Mouse (Mus musculus): Measurements from ENCODE around the gene Cdh16. TPM values are rescaled to one million over a fixed set of nuclear protein-coding genes. Genes with fewer than 3 reads are reported as not detected.
"Not testable (repeated sequence)": the region's sequence is repeated elsewhere in the genome, so short reads cannot be mapped to it uniquely, and the experiment has no call there.

Gene Cdh16
- polyA plus RNA-seq (2015; fragmentation: Nextera tagmentation; extraction: Ambion mirVana): 0.92 and 2.7 TPM in 2 replicates

DNA sequence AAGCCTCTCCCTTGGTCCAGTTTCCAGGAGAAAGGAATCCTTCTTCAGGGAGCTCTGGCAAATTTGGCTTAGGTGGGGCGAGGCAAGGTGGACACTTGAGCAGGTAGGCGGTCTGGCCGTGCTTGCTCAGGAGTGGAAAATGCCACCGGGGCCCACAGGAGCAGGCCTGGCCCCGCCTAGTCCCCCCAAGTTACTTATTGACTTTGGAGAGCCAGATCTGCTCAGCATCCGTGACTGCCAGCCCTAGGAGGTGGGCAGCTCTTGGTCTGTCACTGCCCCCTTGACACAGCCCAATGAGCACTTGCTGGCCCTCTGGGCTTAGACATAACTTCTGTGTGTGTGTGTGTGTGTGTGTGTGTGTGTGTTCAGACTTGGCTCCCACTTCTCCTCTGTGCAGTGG lies at the start of gene Cdh16:
Gene Cdh16 (minus strand): TSS at position 236 of the 400 bp plus-strand sequence.
- H3K36me3 ChIP-seq: no peaks in the 10 kb centered on the region
- 54% methylated on average over 6 of the region's 6 CpGs for whole genome bisulfite sequencing
- H3K4me3 ChIP-seq (replicated peaks): no peak within 1 kb of the TSS

DNA sequence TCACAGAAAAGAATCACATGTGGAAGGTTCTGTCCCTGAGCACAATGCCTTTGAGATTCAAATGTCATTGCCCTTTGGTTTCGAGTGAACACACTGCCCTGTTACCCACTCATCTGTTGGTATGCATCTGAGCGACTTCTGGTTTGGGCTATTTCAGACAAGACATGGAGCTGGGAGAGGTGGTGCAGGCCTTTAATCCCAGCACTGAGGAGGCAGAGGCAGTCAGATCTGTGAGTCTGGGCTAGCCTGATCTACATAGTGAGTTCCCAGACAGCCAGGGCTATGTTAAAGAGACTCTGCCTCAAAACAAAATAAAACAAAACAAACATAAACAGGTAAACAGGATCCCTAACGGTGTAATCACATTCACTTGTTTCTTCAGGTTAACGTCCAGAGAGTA lies 31.4 kb upstream of the Cdh16 start:
- no peak overlapping the region for H3K9ac ChIP-seq
- H3K9me3 ChIP-seq: no peaks in the 10 kb centered on the region
- 74% methylated on average over 4 of the region's 4 CpGs for WGBS
- H3K27ac ChIP-seq: no peak overlapping the region
- ATAC-seq (ENCODE audit: insufficient read depth, low FRiP score, low read depth): no peak
- no peak overlapping the region for H3K4me2 ChIP-seq
- no peaks in the 10 kb centered on the region for H3K27me3 ChIP-seq (replicated peaks)
- H3K4me3 ChIP-seq (replicated peaks): no peak overlapping the region
- H3K36me3 ChIP-seq: no peaks in the 10 kb centered on the region
- no peaks in the 10 kb centered on the region for H3K4me1 ChIP-seq

More for the DNA sequence above, at the start of gene Cdh16:
- no peaks in the 10 kb centered on the region for H3K27me3 ChIP-seq (replicated peaks)
- no peaks in the 10 kb centered on the region for H3K9me3 ChIP-seq
- H3K27ac ChIP-seq: no peak within 1 kb of the TSS
- H3K9ac ChIP-seq: no peak within 1 kb of the TSS
- peak; percentile 77 for ATAC-seq (ENCODE audit: insufficient read depth, low FRiP score, low read depth)
- no peak within 1 kb of the TSS for H3K4me2 ChIP-seq
- 0 out of 2 replicates have a peak, but pooled peaks cover 2% of the 10 kb centered on the region for H3K4me1 ChIP-seq

GRCm38 (mm10) chr8:104654984-104655383 lies 30.8 kb upstream of the Cdh16 start:
- Histone ChIP-seq H3K4me2 (no peak overlapping the region), H3K27me3 (replicated peaks) (no peaks in the 10 kb centered on the region), H3K27ac (no peak overlapping the region), H3K36me3 (no peaks in the 10 kb centered on the region), H3K4me3 (replicated peaks) (no peak overlapping the region), H3K9ac (no peak overlapping the region), H3K9me3 (no peaks in the 10 kb centered on the region), H3K4me1 (no peaks in the 10 kb centered on the region)
- 0% methylated on average over 3 of the region's 3 CpGs for WGBS
- peak; percentile 73; the same call in 1 of the 2 replicates for ATAC-seq (ENCODE audit: insufficient read depth, low FRiP score, low read depth)

DNA sequence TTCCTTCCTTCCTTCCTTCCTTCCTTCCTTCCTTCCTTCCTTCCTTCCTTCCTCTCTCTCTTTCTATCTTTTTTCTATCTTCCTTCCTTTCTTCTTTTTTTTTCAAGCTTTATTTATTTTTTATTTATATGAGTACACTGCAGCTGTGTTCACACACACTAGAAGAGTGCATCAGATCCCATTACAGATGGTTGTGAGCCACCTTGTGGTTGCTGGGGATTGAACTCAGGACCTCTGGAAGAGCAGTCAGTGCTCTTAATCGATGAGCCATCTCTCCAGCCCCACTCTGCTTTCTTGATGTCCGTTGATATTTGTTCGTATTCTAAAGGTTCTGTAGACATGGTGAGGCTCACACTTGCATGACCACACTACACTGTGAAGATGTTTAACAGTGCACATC lies 20.0 kb upstream of the Cdh16 start:
- ATAC-seq (ENCODE audit: insufficient read depth, low FRiP score, low read depth); H3K9me3 ChIP-seq; H3K4me1 ChIP-seq; H3K4me2 ChIP-seq; H3K36me3 ChIP-seq; H3K4me3 ChIP-seq (replicated peaks); H3K9ac ChIP-seq; H3K27me3 ChIP-seq (replicated peaks); H3K27ac ChIP-seq: not testable (repeated sequence)
- 70% methylated on average over 3 of the region's 3 CpGs for WGBS

GRCm38 (mm10) chr8:104642324-104642654 lies 18.1 kb upstream of the Cdh16 start:
- peak overlapping the region; percentile 78 for H3K4me3 ChIP-seq (replicated peaks)
- H3K9me3 ChIP-seq: no peaks in the 10 kb centered on the region
- no peaks in the 10 kb centered on the region for H3K27me3 ChIP-seq (replicated peaks)
- H3K4me1 ChIP-seq: peaks cover 10% of the 10 kb centered on the region
- H3K9ac ChIP-seq: peak overlapping the region; percentile 68; the same call in 1 of the 2 replicates
- no peak overlapping the region for H3K27ac ChIP-seq
- peak overlapping the region; percentile 83 for H3K4me2 ChIP-seq
- no peak for ATAC-seq (ENCODE audit: insufficient read depth, low FRiP score, low read depth)
- 0 out of 2 replicates have a peak, but pooled peaks cover 2% of the 10 kb centered on the region for H3K36me3 ChIP-seq
- WGBS: 77% methylated on average over 6 of the region's 6 CpGs

GRCm38 (mm10) chr8:104641426-104642323 lies 17.5 kb upstream of the Cdh16 start, which contains the start of gene Ciao2b:
Gene Ciao2b (minus strand): TSS chr8:104641965.
- Histone ChIP-seq H3K4me2 (peak within 1 kb of the TSS; percentile 83), H3K4me1 (peaks cover 10% of the 10 kb centered on the region), H3K9me3 (no peaks in the 10 kb centered on the region), H3K27ac (peak within 1 kb of the TSS; percentile 70), H3K9ac (peak within 1 kb of the TSS; percentile 68), H3K4me3 (replicated peaks) (peak within 1 kb of the TSS; percentile 78), H3K36me3 (0 out of 2 replicates have a peak, but pooled peaks cover 2% of the 10 kb centered on the region), H3K27me3 (replicated peaks) (no peaks in the 10 kb centered on the region)
- WGBS: under 1% methylated on average over 66 of the region's 66 CpGs
- peak; percentile 93 for ATAC-seq (ENCODE audit: insufficient read depth, low FRiP score, low read depth)

- Histone ChIP-seq H3K4me3 (replicated peaks) (peak overlapping the region; percentile 78), H3K4me1 (peaks cover 10% of the 10 kb centered on the region), H3K4me2 (peak overlapping the region; percentile 83), H3K27me3 (replicated peaks) (no peaks in the 10 kb centered on the region), H3K36me3 (0 out of 2 replicates have a peak, but pooled peaks cover 2% of the 10 kb centered on the region), H3K9ac (peak overlapping the region; percentile 68), H3K27ac (no peak overlapping the region), H3K9me3 (no peaks in the 10 kb centered on the region)
- ATAC-seq (ENCODE audit: insufficient read depth, low FRiP score, low read depth): no peak
- 4% methylated on average over 25 of the region's 25 CpGs for WGBS
Measured at GRCm38 (mm10) chr8:104640831-104641370, 16.7 kb upstream of the Cdh16 start.

GRCm38 (mm10) chr8:104640241-104640640 lies 16.0 kb upstream of the Cdh16 start:
- peak overlapping the region; percentile 78 for H3K4me3 ChIP-seq (replicated peaks)
- no peak for ATAC-seq (ENCODE audit: insufficient read depth, low FRiP score, low read depth)
- H3K9me3 ChIP-seq: no peaks in the 10 kb centered on the region
- no peaks in the 10 kb centered on the region for H3K27me3 ChIP-seq (replicated peaks)
- no peak overlapping the region for H3K27ac ChIP-seq
- H3K4me1 ChIP-seq: peaks cover 10% of the 10 kb centered on the region
- 76% methylated on average over 7 of the region's 7 CpGs for WGBS
- H3K9ac ChIP-seq: no peak overlapping the region
- 0 out of 2 replicates have a peak, but pooled peaks cover 2% of the 10 kb centered on the region for H3K36me3 ChIP-seq
- H3K4me2 ChIP-seq: peak overlapping the region; percentile 83

DNA sequence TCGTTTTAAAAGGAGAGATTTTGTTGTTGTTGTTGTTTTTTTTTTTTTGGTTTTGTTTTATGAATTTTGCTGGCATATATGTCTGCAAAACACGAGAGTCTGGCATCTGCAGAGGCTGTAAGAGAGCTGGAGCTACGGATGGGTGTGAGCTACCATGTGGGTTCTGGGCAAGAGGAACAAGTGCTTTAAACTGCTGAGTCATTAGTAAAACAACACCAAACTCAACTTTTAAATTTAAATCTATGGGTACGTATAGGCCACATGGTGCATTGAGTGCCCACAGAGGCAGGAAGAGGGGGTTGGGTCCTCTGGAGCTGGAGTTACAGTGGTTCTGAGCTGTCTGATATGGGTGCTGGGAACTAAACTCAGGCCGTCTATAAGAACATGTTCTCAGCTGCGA lies 13.8 kb upstream of the Cdh16 start:
- no peak overlapping the region for H3K4me3 ChIP-seq (replicated peaks)
- 0 out of 2 replicates have a peak, but pooled peaks cover 2% of the 10 kb centered on the region for H3K36me3 ChIP-seq
- H3K27ac ChIP-seq: no peak overlapping the region
- no peaks in the 10 kb centered on the region for H3K27me3 ChIP-seq (replicated peaks)
- no peaks in the 10 kb centered on the region for H3K9me3 ChIP-seq
- H3K4me1 ChIP-seq: peaks cover 10% of the 10 kb centered on the region
- H3K9ac ChIP-seq: no peak overlapping the region
- WGBS: 88% methylated on average over 6 of the region's 6 CpGs
- H3K4me2 ChIP-seq: no peak overlapping the region
- ATAC-seq (ENCODE audit: insufficient read depth, low FRiP score, low read depth): no peak

- no peak for ATAC-seq (ENCODE audit: insufficient read depth, low FRiP score, low read depth)
- H3K36me3 ChIP-seq: 0 out of 2 replicates have a peak, but pooled peaks cover 2% of the 10 kb centered on the region
- 80% methylated on average over 3 of the region's 3 CpGs for WGBS
Measured at GRCm38 (mm10) chr8:104635004-104635710, 11.0 kb upstream of the Cdh16 start.

DNA sequence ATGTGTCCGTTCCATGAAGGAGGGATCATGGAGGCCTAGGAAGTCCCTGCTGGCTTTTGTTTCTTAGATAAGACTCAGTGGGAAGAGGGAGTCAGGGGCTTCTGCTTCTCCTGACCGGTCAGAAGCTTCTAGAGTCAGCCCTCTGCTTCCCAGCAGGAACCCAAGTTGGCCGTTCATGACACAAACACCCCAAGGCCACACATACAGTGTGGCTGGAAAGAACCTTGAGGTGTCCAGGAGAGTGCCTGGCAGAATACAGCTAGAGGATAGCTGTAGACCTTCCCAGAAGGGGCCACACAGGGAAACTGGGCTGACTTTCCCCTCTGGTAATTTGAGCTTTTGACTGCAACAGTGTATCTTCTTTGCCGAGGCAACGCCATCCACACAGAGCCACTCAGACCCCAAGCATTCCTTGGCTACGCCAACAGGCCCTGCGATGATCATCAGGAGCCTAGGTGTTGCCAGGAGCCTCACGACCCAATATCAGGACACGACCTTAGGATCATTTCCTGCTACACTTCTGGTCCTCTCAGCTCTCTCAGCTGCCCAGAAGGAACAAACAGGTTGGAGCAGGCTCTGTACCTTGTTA lies 9.1 kb upstream of the Cdh16 start:
- H3K4me1 ChIP-seq: peaks cover 27% of the 10 kb centered on the region
- H3K4me3 ChIP-seq (replicated peaks): no peak overlapping the region
- H3K27ac ChIP-seq: no peak overlapping the region
- WGBS: 52% methylated on average over 9 of the region's 9 CpGs
- no peak overlapping the region for H3K9ac ChIP-seq
- no peak overlapping the region for H3K4me2 ChIP-seq
- peaks cover 4% of the 10 kb centered on the region for H3K27me3 ChIP-seq (replicated peaks)
- no peak for ATAC-seq (ENCODE audit: insufficient read depth, low FRiP score, low read depth)
- no peaks in the 10 kb centered on the region for H3K9me3 ChIP-seq
- no peaks in the 10 kb centered on the region for H3K36me3 ChIP-seq

More at GRCm38 (mm10) chr8:104635004-104635710, 11.0 kb upstream of the Cdh16 start:
- H3K4me1 ChIP-seq: peaks cover 19% of the 10 kb centered on the region
- peaks cover 4% of the 10 kb centered on the region for H3K27me3 ChIP-seq (replicated peaks)
- no peak overlapping the region for H3K4me2 ChIP-seq
- H3K27ac ChIP-seq: no peak overlapping the region
- no peaks in the 10 kb centered on the region for H3K9me3 ChIP-seq
- H3K9ac ChIP-seq: no peak overlapping the region
- H3K4me3 ChIP-seq (replicated peaks): no peak overlapping the region
